Mouse (Mus musculus): ENCODE data around the gene Tex10. TPM values are rescaled to one million over a fixed set of nuclear protein-coding genes. Genes with fewer than 3 reads are reported as not detected.

Tex10 gene
- 55.6 and 61.4 TPM in 2 replicates for polyA plus RNA-seq (2014; fragmentation: Nextera tagmentation; extraction: Ambion mirVana)

DNA sequence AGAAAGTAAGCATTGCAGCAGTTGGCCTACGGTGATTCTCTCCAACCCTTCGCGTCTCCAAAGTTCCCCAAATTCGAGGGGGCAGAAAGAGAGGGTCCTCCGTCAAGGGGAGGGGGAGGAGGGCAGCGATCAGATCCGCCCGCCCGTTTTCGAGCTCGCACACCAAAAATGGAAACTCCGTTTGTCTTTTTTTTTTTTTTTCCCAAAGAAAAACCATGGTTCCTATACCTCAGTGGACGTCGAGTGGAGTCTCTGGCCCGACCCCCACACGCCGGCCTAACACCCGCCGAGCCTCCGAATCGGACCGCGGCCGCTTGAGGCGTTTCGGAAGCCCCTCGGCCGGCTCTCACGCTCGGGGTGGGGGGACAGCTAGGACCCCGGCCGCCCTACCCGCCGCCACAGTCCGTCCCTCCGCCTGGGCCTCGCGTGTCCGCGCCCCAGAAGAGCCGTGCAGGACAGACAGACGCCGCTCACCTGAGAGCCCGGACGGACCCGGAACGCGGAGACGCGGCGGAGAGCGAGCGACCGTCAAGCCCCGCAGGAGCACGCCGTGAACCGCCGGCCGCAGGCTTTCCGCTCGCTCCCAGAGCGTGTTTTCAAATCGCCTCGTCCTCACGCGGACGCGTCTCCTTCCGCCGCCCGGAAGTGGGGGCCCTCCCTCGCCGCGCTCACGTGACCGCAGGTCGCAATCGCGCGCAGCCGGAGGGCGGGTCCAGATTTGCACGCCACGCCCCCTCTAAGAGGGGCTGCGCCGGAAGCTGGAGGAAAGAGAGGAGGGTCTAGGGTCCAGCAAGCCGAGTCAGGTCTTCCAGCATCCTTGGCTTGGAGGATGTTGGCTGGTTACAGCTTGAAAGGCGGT, at the start of gene Tex10:
Gene Tex10 (minus strand): TSS at position 668 of the 859 bp plus-strand sequence.
- under 1% methylated on average over 89 of the region's 89 CpGs for WGBS
- Histone ChIP-seq H3K9me3 (replicated peaks; ENCODE audit: control insufficient read depth, low read length) (no peaks in the 10 kb centered on the region), H3K4me2 (ENCODE audit: low read length) (peak within 1 kb of the TSS; percentile 77), H3K4me3 (ENCODE audit: low read depth, low read length) (peak within 1 kb of the TSS; percentile 97), H3K36me3 (ENCODE audit: control insufficient read depth, insufficient read depth, low read length) (peaks cover 8% of the 10 kb centered on the region; the same call in 1 of the 2 replicates), H3K27ac (ENCODE audit: low read depth, low read length) (peak within 1 kb of the TSS; percentile 70; the same call in 1 of the 2 replicates), H3K27me3 (replicated peaks; ENCODE audit: control insufficient read depth, insufficient read depth, low read length) (no peaks in the 10 kb centered on the region), H3K9ac (ENCODE audit: low read length) (peak within 1 kb of the TSS; percentile 92), H3K4me1 (ENCODE audit: control insufficient read depth, insufficient read depth, low read length) (peaks cover 14% of the 10 kb centered on the region)
- ATAC-seq (peak; percentile 98), DNase-seq (ENCODE audit: low spot score) (peak; percentile 95)

DNA sequence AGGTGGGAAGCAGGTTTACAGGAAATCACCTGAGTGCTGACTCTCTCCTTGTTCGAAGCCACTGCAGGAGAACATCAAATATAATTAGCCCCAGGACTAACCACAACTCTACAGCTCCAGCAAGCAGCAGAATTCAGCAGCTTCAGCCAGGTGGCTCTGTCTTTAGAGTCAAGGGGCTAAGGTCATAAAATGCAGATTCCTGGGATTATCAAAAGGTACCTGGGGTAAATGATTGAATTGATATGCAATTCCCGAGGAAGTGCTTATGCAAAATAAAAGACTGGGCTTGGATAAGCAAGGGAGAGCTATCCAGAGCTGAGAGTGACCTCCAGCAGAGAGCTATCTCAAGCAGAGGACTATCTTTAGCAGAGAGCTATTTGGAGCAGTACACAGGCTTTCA, 37.6 kb upstream of the Tex10 start:
- 69% methylated on average over 2 of the region's 2 CpGs for WGBS
- H3K4me1 ChIP-seq (ENCODE audit: control insufficient read depth, insufficient read depth, low read length): no peaks in the 10 kb centered on the region
- H3K27ac ChIP-seq (ENCODE audit: low read depth, low read length): no peak overlapping the region
- H3K4me3 ChIP-seq (ENCODE audit: low read depth, low read length): no peak overlapping the region
- no peaks in the 10 kb centered on the region for H3K36me3 ChIP-seq (ENCODE audit: control insufficient read depth, insufficient read depth, low read length)
- H3K9me3 ChIP-seq (replicated peaks; ENCODE audit: control insufficient read depth, low read length): no peaks in the 10 kb centered on the region
- no peak for ATAC-seq
- H3K27me3 ChIP-seq (replicated peaks; ENCODE audit: control insufficient read depth, insufficient read depth, low read length): no peaks in the 10 kb centered on the region
- no peak overlapping the region for H3K9ac ChIP-seq (ENCODE audit: low read length)
- DNase-seq (ENCODE audit: low spot score): no peak
- H3K4me2 ChIP-seq (ENCODE audit: low read length): no peak overlapping the region

GRCm38 (mm10) chr4:48492510-48492909, 19.3 kb upstream of the Tex10 start:
- Histone ChIP-seq H3K4me3 (ENCODE audit: low read depth, low read length) (no peak overlapping the region), H3K9ac (ENCODE audit: low read length) (no peak overlapping the region), H3K4me2 (ENCODE audit: low read length) (no peak overlapping the region), H3K27ac (ENCODE audit: low read depth, low read length) (no peak overlapping the region), H3K4me1 (ENCODE audit: control insufficient read depth, insufficient read depth, low read length) (no peaks in the 10 kb centered on the region), H3K9me3 (replicated peaks; ENCODE audit: control insufficient read depth, low read length) (no peaks in the 10 kb centered on the region), H3K36me3 (ENCODE audit: control insufficient read depth, insufficient read depth, low read length) (no peaks in the 10 kb centered on the region), H3K27me3 (replicated peaks; ENCODE audit: control insufficient read depth, insufficient read depth, low read length) (no peaks in the 10 kb centered on the region)
- ATAC-seq (no peak), DNase-seq (ENCODE audit: low spot score) (no peak)
- WGBS: 96% methylated on average over 2 of the region's 2 CpGs

- 20% methylated on average over 14 of the region's 14 CpGs for WGBS
- Histone ChIP-seq H3K27me3 (replicated peaks; ENCODE audit: control insufficient read depth, insufficient read depth, low read length) (no peaks in the 10 kb centered on the region), H3K27ac (ENCODE audit: low read depth, low read length) (no peak overlapping the region), H3K9me3 (replicated peaks; ENCODE audit: control insufficient read depth, low read length) (no peaks in the 10 kb centered on the region), H3K9ac (ENCODE audit: low read length) (peak overlapping the region; percentile 43; the same call in 1 of the 2 replicates), H3K36me3 (ENCODE audit: control insufficient read depth, insufficient read depth, low read length) (no peaks in the 10 kb centered on the region), H3K4me1 (ENCODE audit: control insufficient read depth, insufficient read depth, low read length) (no peaks in the 10 kb centered on the region), H3K4me2 (ENCODE audit: low read length) (peak overlapping the region; percentile 48), H3K4me3 (ENCODE audit: low read depth, low read length) (peak overlapping the region; percentile 31)
- peak; percentile 44 for DNase-seq (ENCODE audit: low spot score)
- peak; percentile 71 for ATAC-seq
Observed at GRCm38 (mm10) chr4:48491290-48491743, 18.1 kb upstream of the Tex10 start.

DNA sequence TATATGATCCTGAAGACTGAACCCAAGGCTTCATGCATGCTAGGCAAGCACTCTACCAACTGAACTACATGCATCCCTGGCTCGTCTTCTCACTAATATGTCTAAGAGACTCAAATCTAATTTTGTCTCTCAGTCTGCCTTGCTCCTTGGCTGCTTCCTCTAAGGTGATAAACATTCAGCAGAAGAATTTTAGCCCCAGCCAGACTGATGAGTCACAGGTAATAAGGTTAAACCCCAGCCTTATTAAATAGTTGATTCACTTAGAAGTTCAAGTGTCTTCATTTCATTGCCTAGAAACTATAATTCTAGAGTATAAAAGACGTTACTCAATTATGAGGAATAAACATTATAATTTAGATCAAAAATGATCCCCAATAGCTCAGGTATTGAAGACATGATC, 15.7 kb upstream of the Tex10 start:
- 87% methylated on average over 2 of the region's 2 CpGs for WGBS
- H3K36me3 ChIP-seq (ENCODE audit: control insufficient read depth, insufficient read depth, low read length): no peaks in the 10 kb centered on the region
- ATAC-seq (no peak), DNase-seq (ENCODE audit: low spot score) (no peak)
- H3K27me3 ChIP-seq (replicated peaks; ENCODE audit: control insufficient read depth, insufficient read depth, low read length): no peaks in the 10 kb centered on the region
- H3K4me3 ChIP-seq (ENCODE audit: low read depth, low read length): no peak overlapping the region
- H3K4me2 ChIP-seq (ENCODE audit: low read length): no peak overlapping the region
- no peak overlapping the region for H3K9ac ChIP-seq (ENCODE audit: low read length)
- no peak overlapping the region for H3K27ac ChIP-seq (ENCODE audit: low read depth, low read length)
- H3K9me3 ChIP-seq (replicated peaks; ENCODE audit: control insufficient read depth, low read length): no peaks in the 10 kb centered on the region
- H3K4me1 ChIP-seq (ENCODE audit: control insufficient read depth, insufficient read depth, low read length): no peaks in the 10 kb centered on the region

DNA sequence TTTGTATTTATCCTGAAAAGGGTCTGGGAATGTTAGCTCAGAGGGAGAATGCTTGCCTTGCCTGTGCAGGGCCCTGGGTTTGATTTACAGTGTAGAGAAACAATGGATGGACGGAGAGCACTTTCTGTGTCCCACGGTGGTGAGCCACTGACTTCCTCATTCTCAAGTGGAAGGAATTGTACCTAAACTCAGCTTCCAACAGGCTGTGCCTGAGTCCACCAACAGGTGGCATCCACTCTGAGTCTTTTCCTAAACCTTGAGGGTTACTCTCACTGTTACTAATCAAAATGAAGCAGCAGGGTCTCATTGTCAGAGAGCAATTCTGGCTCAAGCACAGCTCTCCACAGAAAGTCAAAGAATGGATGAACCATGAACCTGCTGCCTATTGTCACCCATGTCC, 8.0 kb upstream of the Tex10 start:
- H3K4me2 ChIP-seq (ENCODE audit: low read length): no peak overlapping the region
- no peak for ATAC-seq
- no peaks in the 10 kb centered on the region for H3K36me3 ChIP-seq (ENCODE audit: control insufficient read depth, insufficient read depth, low read length)
- peak; percentile 39 for DNase-seq (ENCODE audit: low spot score)
- no peaks in the 10 kb centered on the region for H3K27me3 ChIP-seq (replicated peaks; ENCODE audit: control insufficient read depth, insufficient read depth, low read length)
- 31% methylated on average over 2 of the region's 2 CpGs for WGBS
- no peaks in the 10 kb centered on the region for H3K4me1 ChIP-seq (ENCODE audit: control insufficient read depth, insufficient read depth, low read length)
- no peak overlapping the region for H3K27ac ChIP-seq (ENCODE audit: low read depth, low read length)
- H3K9ac ChIP-seq (ENCODE audit: low read length): no peak overlapping the region
- H3K9me3 ChIP-seq (replicated peaks; ENCODE audit: control insufficient read depth, low read length): no peaks in the 10 kb centered on the region
- no peak overlapping the region for H3K4me3 ChIP-seq (ENCODE audit: low read depth, low read length)

GRCm38 (mm10) chr4:48473651-48474011, 372 bp upstream of the Tex10 start:
- H3K4me1 ChIP-seq (ENCODE audit: control insufficient read depth, insufficient read depth, low read length): peaks cover 14% of the 10 kb centered on the region
- no peak for DNase-seq (ENCODE audit: low spot score)

DNA sequence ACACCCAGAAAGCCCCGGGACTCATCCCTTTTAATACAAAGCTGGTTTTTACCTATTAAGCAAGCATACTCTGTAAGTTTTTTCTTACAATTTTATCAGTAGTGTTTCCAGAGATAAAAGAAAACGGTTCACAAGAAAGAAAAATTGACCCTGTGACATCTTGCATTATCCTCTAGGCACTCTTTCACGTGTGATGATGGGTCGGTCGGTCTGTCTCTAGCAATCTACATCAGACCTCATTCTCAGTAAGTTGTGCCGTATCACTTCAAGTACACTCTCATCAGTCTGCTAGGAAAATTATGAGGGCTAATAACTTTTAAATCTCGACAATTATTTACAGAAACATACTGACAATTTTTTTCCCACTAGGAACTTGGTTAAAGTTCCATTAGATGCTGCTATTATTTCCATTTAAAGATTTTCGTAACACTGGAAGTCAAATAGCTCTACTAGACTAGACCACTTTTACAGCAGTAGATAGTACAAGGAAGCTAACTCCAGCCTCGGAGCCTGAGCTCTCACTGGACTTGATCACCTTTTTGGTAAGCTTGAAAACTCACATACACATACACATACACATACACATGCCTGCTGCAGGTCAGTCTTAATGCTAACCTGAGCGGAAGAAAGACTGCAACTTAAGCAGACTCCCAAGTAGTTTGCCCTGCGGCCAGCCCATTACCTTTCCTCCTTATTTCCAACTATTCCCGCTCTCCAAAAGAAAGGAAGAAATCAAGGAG, 1.0 kb downstream of the Tex10 start:
- WGBS: 26% methylated on average over 12 of the region's 12 CpGs
- Histone ChIP-seq H3K4me2 (ENCODE audit: low read length) (peak overlapping the region; percentile 77), H3K4me1 (ENCODE audit: control insufficient read depth, insufficient read depth, low read length) (peaks cover 14% of the 10 kb centered on the region), H3K4me3 (ENCODE audit: low read depth, low read length) (peak overlapping the region; percentile 97), H3K9ac (ENCODE audit: low read length) (peak overlapping the region; percentile 92), H3K36me3 (ENCODE audit: control insufficient read depth, insufficient read depth, low read length) (peaks cover 13% of the 10 kb centered on the region), H3K27ac (ENCODE audit: low read depth, low read length) (no peak overlapping the region), H3K9me3 (replicated peaks; ENCODE audit: control insufficient read depth, low read length) (no peaks in the 10 kb centered on the region), H3K27me3 (replicated peaks; ENCODE audit: control insufficient read depth, insufficient read depth, low read length) (no peaks in the 10 kb centered on the region)
- peak; percentile 13; the same call in 1 of the 2 replicates for ATAC-seq
- DNase-seq (ENCODE audit: low spot score): peak; percentile 11

More at GRCm38 (mm10) chr4:48473651-48474011, 372 bp upstream of the Tex10 start:
- 76% methylated on average over 2 of the region's 2 CpGs for WGBS
- Histone ChIP-seq H3K4me2 (ENCODE audit: low read length) (peak overlapping the region; percentile 77), H3K9me3 (replicated peaks; ENCODE audit: control insufficient read depth, low read length) (no peaks in the 10 kb centered on the region), H3K9ac (ENCODE audit: low read length) (peak overlapping the region; percentile 92), H3K36me3 (ENCODE audit: control insufficient read depth, insufficient read depth, low read length) (0 out of 2 replicates have a peak, but pooled peaks cover 2% of the 10 kb centered on the region), H3K27me3 (replicated peaks; ENCODE audit: control insufficient read depth, insufficient read depth, low read length) (no peaks in the 10 kb centered on the region), H3K4me3 (ENCODE audit: low read depth, low read length) (peak overlapping the region; percentile 97), H3K27ac (ENCODE audit: low read depth, low read length) (no peak overlapping the region)
- peak; percentile 25; the same call in 1 of the 2 replicates for ATAC-seq
